In the genomic region with DNA sequence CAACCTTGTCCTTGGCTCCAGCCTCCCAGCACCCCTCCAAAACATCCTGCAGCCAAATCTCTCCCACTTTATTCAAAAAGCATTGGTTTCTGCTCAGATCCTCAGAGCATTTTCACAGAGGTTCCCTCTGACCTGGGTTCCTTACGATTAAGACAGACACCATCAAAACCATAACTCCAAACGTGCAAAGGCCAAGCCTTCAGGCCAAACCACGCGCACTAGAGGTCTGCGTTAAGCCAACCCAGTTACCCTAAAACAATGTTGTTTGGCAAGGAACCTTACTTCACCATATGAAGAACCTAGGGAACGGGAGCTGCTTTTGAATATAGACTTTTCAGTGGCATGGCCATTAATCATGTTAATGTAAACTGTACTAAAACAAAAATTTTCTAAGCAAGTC, we compare ENCODE assay signal across 8 mouse cellular contexts. TPM values are rescaled to one million over a fixed set of nuclear protein-coding genes. Genes with fewer than 3 reads are reported as not detected.
DNase-seq lines count a peak whose midpoint lies in the region; ATAC-seq and TF ChIP-seq lines count a peak whose summit lies in the region.

No protein-coding gene starts in this region.

- 46% methylated on average over 6 of the region's 6 CpGs for WGBS in heart, embryonic 10.5 days
- 18% methylated on average over 6 of the region's 6 CpGs for WGBS in forebrain, postnatal 0 days
- WGBS in liver, embryonic 13.5 days (ENCODE audit: insufficient replicate concordance) = 59% methylated on average over 6 of the region's 6 CpGs

- H3K9ac ChIP-seq in forebrain, postnatal 0 days = 0 out of 2 replicates have a peak overlapping the region, but pooled peaks have one; percentile 7
- H3K9ac ChIP-seq in liver, embryonic 13.5 days = peak overlapping the region; percentile 58; the same call in 1 of the 2 replicates

- H3K4me2 ChIP-seq in forebrain, postnatal 0 days (ENCODE audit: low read depth) = peak overlapping the region; percentile 21; the same call in 1 of the 2 replicates
- peak overlapping the region; percentile 51 for H3K4me2 ChIP-seq in liver, embryonic 13.5 days

- H3K36me3 ChIP-seq in heart, embryonic 10.5 days = no peaks in the 10 kb centered on the region
- H3K36me3 ChIP-seq in E14TG2a.4 (ENCODE audit: insufficient read depth, low read length) = 0 out of 2 replicates have a peak, but pooled peaks cover 2% of the 10 kb centered on the region
- H3K36me3 ChIP-seq in forebrain, postnatal 0 days (ENCODE audit: insufficient read depth) = no peaks in the 10 kb centered on the region
- H3K36me3 ChIP-seq in liver, embryonic 13.5 days = no peaks in the 10 kb centered on the region

- no peaks in the 10 kb centered on the region for H3K9me3 ChIP-seq in heart, embryonic 10.5 days
- no peaks in the 10 kb centered on the region for H3K9me3 ChIP-seq in E14TG2a.4 (ENCODE audit: low read length)
- H3K9me3 ChIP-seq in forebrain, postnatal 0 days (ENCODE audit: low read length) = no peaks in the 10 kb centered on the region
- H3K9me3 ChIP-seq in liver, embryonic 13.5 days (replicated peaks) = no peaks in the 10 kb centered on the region

- peak overlapping the region; percentile 84 for H3K27ac ChIP-seq in heart, embryonic 10.5 days
- no peak overlapping the region for H3K27ac ChIP-seq in forebrain, postnatal 0 days (ENCODE audit: low read depth, low read length)
- peak overlapping the region; percentile 81 for H3K27ac ChIP-seq in liver, embryonic 13.5 days

- H3K27me3 ChIP-seq in heart, embryonic 10.5 days (ENCODE audit: insufficient read depth, poor library complexity, severe bottlenecking) = no peaks in the 10 kb centered on the region
- H3K27me3 ChIP-seq in E14TG2a.4 (ENCODE audit: insufficient read depth, low read length) = peaks cover 33% of the 10 kb centered on the region
- no peaks in the 10 kb centered on the region for H3K27me3 ChIP-seq in forebrain, postnatal 0 days (ENCODE audit: insufficient read depth, low read length)
- peaks cover 14% of the 10 kb centered on the region for H3K27me3 ChIP-seq in liver, embryonic 13.5 days

- intact Hi-C loops in left cerebral cortex, postnatal 10 days (cut with DNase I) = loop anchor here (5.0 kb wide), 1 partner anchor 72 kb away; no protein-coding TSS in a partner anchor

- no peak for ATAC-seq in forebrain, postnatal 0 days
- no peak for ATAC-seq in liver, embryonic 13.5 days (ENCODE audit: low read depth)
- no peak for ATAC-seq in activated CD4-positive, CD25-positive, alpha-beta regulatory T cell, adult 4 months

- DNase-seq in heart, embryonic 10.5 days (ENCODE audit: low spot score) = peak; percentile 24
- no peak for DNase-seq in heart, adult 9 months (ENCODE audit: low spot score in 2 of 2)
- no peak for DNase-seq in forebrain, postnatal 0 days
- DNase-seq in liver, embryonic 13.5 days = no peak
- no peak for DNase-seq in left cerebral cortex, postnatal 10 days (ENCODE audit: extremely low spot score in 1 of 2, low spot score in 2 of 2)
- no peak for DNase-seq in testis, postnatal 10 days (ENCODE audit: low spot score)

- TF ChIP-seq CTCF in E14TG2a.4 (conservative IDR thresholded peaks at IDR 0.05; ENCODE audit: low read length) = no peak
- no peak for TF ChIP-seq CTCF in forebrain, postnatal 0 days (IDR thresholded peaks at IDR 0.05; ENCODE audit: low read depth)

- H3K4me1 ChIP-seq in heart, embryonic 10.5 days = peaks cover 95% of the 10 kb centered on the region
- H3K4me1 ChIP-seq in E14TG2a.4 (replicated peaks; ENCODE audit: low read depth, low read length) = peaks cover 79% of the 10 kb centered on the region
- peaks cover 23% of the 10 kb centered on the region for H3K4me1 ChIP-seq in forebrain, postnatal 0 days (ENCODE audit: insufficient read depth)
- H3K4me1 ChIP-seq in liver, embryonic 13.5 days (replicated peaks) = peaks cover 93% of the 10 kb centered on the region

- H3K4me3 ChIP-seq in heart, embryonic 10.5 days = no peak overlapping the region
- peak overlapping the region; percentile 35; the same call in 1 of the 2 replicates for H3K4me3 ChIP-seq in E14TG2a.4 (replicated peaks; ENCODE audit: low read length)
- no peak overlapping the region for H3K4me3 ChIP-seq in forebrain, postnatal 0 days (ENCODE audit: low read depth, low read length)
- no peak overlapping the region for H3K4me3 ChIP-seq in liver, embryonic 13.5 days (replicated peaks)

RNA-seq across cellular contexts. Expression of a gene that starts 4.0 kb away (rescaled TPM):
- 17.7 and 18.4 TPM in 2 replicates for polyA plus RNA-seq in heart, embryonic 10.5 days (2016; fragmentation: Nextera tagmentation; extraction: Ambion mirVana)
- 5.6 and 15.4 TPM in 2 replicates for total RNA-seq in forebrain, postnatal 0 days (2014; rRNA removed)
- 5.6 and 5.8 TPM in 2 replicates for polyA plus RNA-seq in forebrain, postnatal 0 days (2015; fragmentation: Nextera tagmentation; extraction: Ambion mirVana)
- 19.1 and 21.4 TPM in 2 replicates for polyA plus RNA-seq in liver, embryonic 13.5 days (2015; fragmentation: Nextera tagmentation; extraction: Ambion mirVana)
- 10 to 100 TPM; 13.9 to 14.5 TPM for total RNA-seq in left cerebral cortex, postnatal 10 days (2021)
- polyA plus RNA-seq in activated CD4-positive, CD25-positive, alpha-beta regulatory T cell, adult 4 months (2017; shearing (Covaris generic)) = 10 to 100 TPM; 78.0 to 82.5 TPM

RNA-seq across cellular contexts. Expression of a gene that starts 42.8 kb away (rescaled TPM):
- 44.1 and 54.1 TPM in 2 replicates for polyA plus RNA-seq in heart, embryonic 10.5 days (2016; fragmentation: Nextera tagmentation; extraction: Ambion mirVana)
- 86.1 and 101 TPM in 2 replicates for total RNA-seq in forebrain, postnatal 0 days (2014; rRNA removed)
- 77.3 and 85.9 TPM in 2 replicates for polyA plus RNA-seq in forebrain, postnatal 0 days (2015; fragmentation: Nextera tagmentation; extraction: Ambion mirVana)
- 24.1 and 30.1 TPM in 2 replicates for polyA plus RNA-seq in liver, embryonic 13.5 days (2015; fragmentation: Nextera tagmentation; extraction: Ambion mirVana)
- total RNA-seq in left cerebral cortex, postnatal 10 days (2021) = 10 to 100 TPM; 36.6 to 41.6 TPM
- polyA plus RNA-seq in activated CD4-positive, CD25-positive, alpha-beta regulatory T cell, adult 4 months (2017; shearing (Covaris generic)) = 10 to 100 TPM; 59.5 to 60.2 TPM

RNA-seq across cellular contexts. Expression of a gene that starts 49.3 kb away (rescaled TPM):
- 26.9 and 28.0 TPM in 2 replicates for polyA plus RNA-seq in heart, embryonic 10.5 days (2016; fragmentation: Nextera tagmentation; extraction: Ambion mirVana)
- total RNA-seq in forebrain, postnatal 0 days (2014; rRNA removed) = 36.8 and 38.2 TPM in 2 replicates
- polyA plus RNA-seq in forebrain, postnatal 0 days (2015; fragmentation: Nextera tagmentation; extraction: Ambion mirVana) = 21.1 and 32.9 TPM in 2 replicates
- 17.0 and 18.4 TPM in 2 replicates for polyA plus RNA-seq in liver, embryonic 13.5 days (2015; fragmentation: Nextera tagmentation; extraction: Ambion mirVana)
- 10 to 100 TPM; 23.8 to 27.6 TPM for total RNA-seq in left cerebral cortex, postnatal 10 days (2021)
- 10 to 100 TPM; 29.6 to 36.5 TPM for polyA plus RNA-seq in activated CD4-positive, CD25-positive, alpha-beta regulatory T cell, adult 4 months (2017; shearing (Covaris generic))
